Mouse (Mus musculus): ENCODE data around the gene Tex45. TPM values are rescaled to one million over a fixed set of nuclear protein-coding genes. Genes with fewer than 3 reads are reported as not detected.
A peak's percentile ranks its signal among the peaks of the same experiment; 100 is the strongest.

Gene Tex45
- total RNA-seq, 2 experiments from 2014 or later, result 0.23 TPM; not detected in 1

- Histone ChIP-seq H3K27ac (peak overlapping the region; percentile 96), H3K4me3 (peak overlapping the region; percentile 74)
- no peak for DNase-seq (ENCODE audit: extremely low spot score in 1 of 2, low spot score in 2 of 2)
- intact Hi-C loops (cut with DNase I), result no loop called here
- TF ChIP-seq CTCF (IDR thresholded peaks at IDR 0.05), result no peak
Observed at GRCm38 (mm10) chr8:3493845-3494208, 23.2 kb downstream of the Tex45 start.

GRCm38 (mm10) chr8:3495578-3496427, 25.1 kb downstream of the Tex45 start:
- TF ChIP-seq CTCF (IDR thresholded peaks at IDR 0.05), result no peak
- Histone ChIP-seq H3K4me3 (no peak overlapping the region), H3K27ac (no peak overlapping the region)
- DNase-seq (ENCODE audit: extremely low spot score in 1 of 2, low spot score in 2 of 2), result no peak
- intact Hi-C loops (cut with DNase I), result no loop called here

GRCm38 (mm10) chr8:3496428-3496748, 25.7 kb downstream of the Tex45 start:
- Histone ChIP-seq H3K27ac (no peak overlapping the region), H3K4me3 (no peak overlapping the region)
- intact Hi-C loops (cut with DNase I), result no loop called here
- no peak for DNase-seq (ENCODE audit: extremely low spot score in 1 of 2, low spot score in 2 of 2)
- no peak for TF ChIP-seq CTCF (IDR thresholded peaks at IDR 0.05)

- intact Hi-C loops (cut with DNase I), result no loop called here
- TF ChIP-seq CTCF (IDR thresholded peaks at IDR 0.05), result no peak
- no peak for DNase-seq (ENCODE audit: extremely low spot score in 1 of 2, low spot score in 2 of 2)
- Histone ChIP-seq H3K4me3 (no peak overlapping the region), H3K27ac (no peak overlapping the region)
Observed at GRCm38 (mm10) chr8:3498583-3498982, 27.9 kb downstream of the Tex45 start.

GRCm38 (mm10) chr8:3499751-3500150, 29.1 kb downstream of the Tex45 start:
- peak overlapping the region; percentile 96 for H3K27ac ChIP-seq
- no peak for DNase-seq (ENCODE audit: extremely low spot score in 1 of 2, low spot score in 2 of 2)
- TF ChIP-seq CTCF (IDR thresholded peaks at IDR 0.05), result no peak
- intact Hi-C loops (cut with DNase I), result loop anchor here (1.0 kb wide), 1 partner anchor 16 kb away; the partner anchor contains the start of gene Pnpla6
- H3K4me3 ChIP-seq, result peak overlapping the region; percentile 69

- DNase-seq (ENCODE audit: extremely low spot score in 1 of 2, low spot score in 2 of 2), result peak; percentile 98 to 99
- intact Hi-C loops (cut with DNase I), result loop anchor here (1.0 kb wide), 1 partner anchor 15 kb away; the partner anchor contains the start of gene Pnpla6
- TF ChIP-seq CTCF (IDR thresholded peaks at IDR 0.05), result no peak; the same call in 1 of the 2 replicates
- Histone ChIP-seq H3K4me3 (peak within 1 kb of the TSS; percentile 69), H3K27ac (peak within 1 kb of the TSS; percentile 96)
Observed at GRCm38 (mm10) chr8:3500235-3501090, 29.8 kb downstream of the Tex45 start, which contains the start of gene Mcoln1. TSS of gene Mcoln1 (plus strand) at chr8:3500457.

- intact Hi-C loops (cut with DNase I), result no loop called here
- no peak for TF ChIP-seq CTCF (IDR thresholded peaks at IDR 0.05)
- DNase-seq (ENCODE audit: extremely low spot score in 1 of 2, low spot score in 2 of 2), result no peak
- Histone ChIP-seq H3K27ac (peak overlapping the region; percentile 38; the same call in 1 of the 2 replicates), H3K4me3 (no peak overlapping the region)
Observed at GRCm38 (mm10) chr8:3502217-3502616, 31.6 kb downstream of the Tex45 start.

GRCm38 (mm10) chr8:3507979-3508754, 37.5 kb downstream of the Tex45 start:
- intact Hi-C loops (cut with DNase I), result no loop called here
- no peak for TF ChIP-seq CTCF (IDR thresholded peaks at IDR 0.05)
- DNase-seq (ENCODE audit: extremely low spot score in 1 of 2, low spot score in 2 of 2), result no peak
- no peak overlapping the region for H3K27ac ChIP-seq
- no peak overlapping the region for H3K4me3 ChIP-seq

GRCm38 (mm10) chr8:3514681-3515247, 44.1 kb downstream of the Tex45 start:
- no peak for DNase-seq (ENCODE audit: extremely low spot score in 1 of 2, low spot score in 2 of 2)
- H3K4me3 ChIP-seq, result peak overlapping the region; percentile 89
- peak overlapping the region; percentile 81 for H3K27ac ChIP-seq
- TF ChIP-seq CTCF (IDR thresholded peaks at IDR 0.05), result no peak
- intact Hi-C loops (cut with DNase I), result loop anchor here (1.0 kb wide), 1 partner anchor 14 kb away; the partner anchor contains the start of gene Mcoln1

GRCm38 (mm10) chr8:3515260-3515671, 44.6 kb downstream of the Tex45 start, which contains the start of gene Pnpla6:
TSS of gene Pnpla6 (plus strand) at chr8:3515384.
- H3K27ac ChIP-seq, result peak within 1 kb of the TSS; percentile 81
- intact Hi-C loops (cut with DNase I), result loop anchor here (1.0 kb wide), 1 partner anchor 15 kb away; the partner anchor contains the start of gene Mcoln1
- no peak; the same call in 1 of the 2 replicates for TF ChIP-seq CTCF (IDR thresholded peaks at IDR 0.05)
- DNase-seq (ENCODE audit: extremely low spot score in 1 of 2, low spot score in 2 of 2), result peak; percentile 88
- H3K4me3 ChIP-seq, result peak within 1 kb of the TSS; percentile 89
